Mouse (Mus musculus) intestine, postnatal 0 days (tissue): ENCODE data around the gene 1700042G07Rik. TPM values are rescaled to one million over a fixed set of nuclear protein-coding genes. Genes with fewer than 3 reads are reported as not detected.

Experiments used
- ATAC-seq: fragments of 200-750 bp; cut with Nextera tagmentation; 2 replicates; pipeline ENCODE4 v1.8.0; 2017; ENCODE audit warnings: mild to moderate bottlenecking, moderate TSS enrichment, moderate library complexity
- H3K27ac ChIP-seq: fragments of 300-500 bp; sonication (generic); 2 replicates; pipeline ENCODE4 v1.5.1; 2014; ENCODE audit warnings: mild to moderate bottlenecking, low read depth, low read length, moderate library complexity
- H3K27me3 ChIP-seq: fragments of 300-500 bp; sonication (generic); replicated peaks from 2 replicates; pipeline ENCODE4 v1.6.1; 2014; ENCODE audit warnings: low read length, mixed read lengths; ENCODE audit not compliant: control insufficient read depth, insufficient read depth
- H3K36me3 ChIP-seq: fragments of 300-500 bp; sonication (generic); 2 replicates; pipeline ENCODE4 v1.6.1; 2014; ENCODE audit warnings: mild to moderate bottlenecking, moderate library complexity; ENCODE audit not compliant: control insufficient read depth, insufficient read depth
- H3K4me1 ChIP-seq: fragments of 300-500 bp; sonication (generic); replicated peaks from 2 replicates; pipeline ENCODE4 v1.6.1; 2014; ENCODE audit warnings: antibody characterized with exemption, low read length, mixed read lengths; ENCODE audit not compliant: control insufficient read depth, insufficient read depth
- H3K4me2 ChIP-seq: fragments of 300-500 bp; sonication (generic); replicated peaks from 2 replicates; pipeline ENCODE4 v1.6.1; 2014; ENCODE audit warnings: low read depth, mild to moderate bottlenecking, moderate library complexity
- H3K4me3 ChIP-seq: fragments of 300-500 bp; sonication (generic); 2 replicates; pipeline ENCODE4 v1.5.1; 2014; ENCODE audit warnings: low read depth, low read length
- H3K9ac ChIP-seq: fragments of 300-500 bp; sonication (generic); 2 replicates; pipeline ENCODE4 v1.6.1; 2014; ENCODE audit warnings: mild to moderate bottlenecking, low read depth, low read length
- H3K9me3 ChIP-seq: fragments of 300-500 bp; sonication (generic); 2 replicates; pipeline ENCODE4 v1.6.1; 2016; ENCODE audit warnings: mixed run types; ENCODE audit not compliant: control insufficient read depth
- CTCF ChIP-seq: sonication (generic); IDR thresholded peaks from 2 replicates; pipeline ENCODE4 v1.5.1; 2016; ENCODE audit warnings: low read depth, mild to moderate bottlenecking, control low read depth, antibody characterized with exemption, moderate library complexity
- WGBS: fragments of 180-500 bp; shearing (Covaris S2); extraction: QIAGEN DNeasy Blood & Tissue Kit; methylation state at CpG from one replicate; pipeline ENCODE4 v1.1.7; 2014; 5-methylcytosine and 5-hydroxymethylcytosine counted together
- polyA plus RNA-seq: library from polyadenylated mRNA; unstranded; fragments of >200 nt; fragmentation: Nextera tagmentation; extraction: Ambion mirVana; gene quantifications from 2 replicates; pipeline ENCODE4 v1.2.1, GENCODE M21; 2015

Gene 1700042G07Rik
- polyA plus RNA-seq = not detected in 2 replicates

DNA sequence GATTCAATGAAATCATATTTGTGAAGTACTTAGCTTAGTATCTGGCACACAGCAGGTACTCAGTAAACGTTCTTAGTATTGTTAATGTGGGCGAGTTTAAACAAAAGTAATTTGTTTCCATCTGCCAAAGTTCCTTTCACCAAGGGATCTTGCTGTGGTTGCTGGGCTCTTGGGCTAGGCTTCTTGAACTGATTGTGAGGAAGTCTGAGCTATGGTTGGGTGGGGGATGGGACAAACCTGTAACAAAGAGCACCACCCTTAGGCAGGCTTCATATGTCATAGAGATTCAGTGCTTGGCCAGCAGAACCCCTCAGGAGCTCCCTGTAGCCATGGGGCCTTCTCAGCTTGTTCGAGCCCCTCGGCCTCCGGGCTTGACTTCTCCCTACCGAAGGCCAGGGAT lies at the start of gene 1700042G07Rik, which contains the start of gene Gm49337:
Gene 1700042G07Rik, plus strand, starts transcription at position 301 of the 400 bp plus-strand sequence.
Gene Gm49337, plus strand, starts transcription at position 313 of the 400 bp plus-strand sequence.
- no peak for ATAC-seq
- no peak within 1 kb of the TSS for H3K4me2 ChIP-seq
- peaks cover 13% of the 10 kb centered on the region for H3K4me1 ChIP-seq
- WGBS = 87% methylated on average over 6 of the region's 6 CpGs
- TF ChIP-seq CTCF = no peak
- H3K36me3 ChIP-seq = no peaks in the 10 kb centered on the region
- H3K27ac ChIP-seq = no peak within 1 kb of the TSS
- H3K9ac ChIP-seq = no peak within 1 kb of the TSS
- H3K9me3 ChIP-seq = no peaks in the 10 kb centered on the region
- H3K27me3 ChIP-seq = no peaks in the 10 kb centered on the region
- H3K4me3 ChIP-seq = no peak within 1 kb of the TSS

DNA sequence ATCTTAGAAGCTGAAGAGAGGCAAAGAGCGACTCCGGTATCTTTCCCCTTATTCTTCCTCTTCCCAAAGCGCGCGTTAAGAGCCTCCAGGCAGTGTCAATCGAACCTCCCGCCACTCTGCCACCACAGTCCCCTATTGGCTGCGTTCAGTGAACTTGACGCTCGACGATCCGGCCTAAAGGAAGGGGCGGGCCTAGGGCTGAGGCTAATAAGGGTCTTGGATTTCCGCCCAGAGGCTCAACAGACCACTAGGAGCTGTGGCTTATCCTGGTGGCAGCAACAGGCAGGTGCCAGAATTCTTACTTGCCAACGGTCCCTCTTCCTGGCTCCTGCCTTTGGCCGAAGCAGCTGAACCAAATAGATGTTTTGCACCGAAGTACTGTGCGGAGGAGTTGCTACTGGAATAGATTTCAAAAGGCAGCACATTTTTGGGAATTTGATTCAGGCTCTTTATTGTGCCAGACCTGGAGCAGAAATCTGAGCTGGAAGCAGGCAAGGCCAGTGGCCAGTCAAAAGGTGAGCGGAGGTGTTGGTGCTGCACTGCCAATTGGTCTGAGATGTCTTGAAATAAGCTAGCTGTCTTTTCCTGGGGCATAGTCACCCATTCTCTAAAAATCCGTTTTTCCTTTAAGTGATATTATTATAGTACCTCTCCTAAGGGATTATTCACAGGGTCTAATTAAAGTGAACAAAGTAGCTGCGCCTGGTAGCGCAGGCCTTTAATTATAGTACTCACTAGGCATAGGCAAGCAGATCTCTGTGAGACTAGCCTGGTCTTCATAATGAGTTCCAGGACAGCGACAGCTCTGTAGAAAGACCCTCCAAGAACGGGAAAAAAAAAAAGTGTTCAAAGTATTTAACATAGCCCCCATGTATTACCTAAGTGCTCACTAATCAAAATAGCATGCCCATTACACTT lies 49.3 kb upstream of the 1700042G07Rik start, which contains the start of the genes Rad54l and Pomgnt1:
Gene Rad54l, minus strand, starts transcription at position 89 of the 918 bp plus-strand sequence.
Gene Pomgnt1, plus strand, starts transcription at position 239 of the 918 bp plus-strand sequence.
- Histone ChIP-seq H3K4me1 (no peaks in the 10 kb centered on the region), H3K27me3 (no peaks in the 10 kb centered on the region), H3K9me3 (no peaks in the 10 kb centered on the region), H3K9ac (peak within 1 kb of the TSS; percentile 46), H3K4me3 (peak within 1 kb of the TSS; percentile 51), H3K27ac (no peak within 1 kb of the TSS), H3K36me3 (no peaks in the 10 kb centered on the region), H3K4me2 (peak within 1 kb of the TSS; percentile 66)
- TF ChIP-seq CTCF = peak; percentile 61
- peak; percentile 88 for ATAC-seq
- WGBS = 1% methylated on average over 24 of the region's 24 CpGs

GRCm38 (mm10) chr4:116125803-116126386 lies 47.3 kb upstream of the 1700042G07Rik start:
- no peaks in the 10 kb centered on the region for H3K36me3 ChIP-seq
- no peak overlapping the region for H3K27ac ChIP-seq
- no peak for ATAC-seq

GRCm38 (mm10) chr4:116127956-116128355 lies 45.2 kb upstream of the 1700042G07Rik start:
- Histone ChIP-seq H3K27ac (no peak overlapping the region), H3K9me3 (no peaks in the 10 kb centered on the region), H3K4me1 (no peaks in the 10 kb centered on the region), H3K4me3 (no peak overlapping the region), H3K4me2 (no peak overlapping the region), H3K36me3 (no peaks in the 10 kb centered on the region), H3K9ac (no peak overlapping the region), H3K27me3 (no peaks in the 10 kb centered on the region)
- ATAC-seq = no peak
- WGBS = 84% methylated on average over 6 of the region's 6 CpGs
- no peak for TF ChIP-seq CTCF

More at GRCm38 (mm10) chr4:116125803-116126386, 47.3 kb upstream of the 1700042G07Rik start:
- TF ChIP-seq CTCF = no peak
- Histone ChIP-seq H3K4me1 (no peaks in the 10 kb centered on the region), H3K9me3 (no peaks in the 10 kb centered on the region), H3K27me3 (no peaks in the 10 kb centered on the region), H3K4me2 (no peak overlapping the region), H3K9ac (no peak overlapping the region), H3K4me3 (no peak overlapping the region)
- WGBS = 67% methylated on average over 4 of the region's 4 CpGs

GRCm38 (mm10) chr4:116133126-116133525 lies 40.0 kb upstream of the 1700042G07Rik start:
- Histone ChIP-seq H3K36me3 (no peaks in the 10 kb centered on the region), H3K4me3 (no peak overlapping the region), H3K27ac (no peak overlapping the region), H3K27me3 (no peaks in the 10 kb centered on the region), H3K9ac (no peak overlapping the region), H3K4me2 (no peak overlapping the region), H3K4me1 (no peaks in the 10 kb centered on the region), H3K9me3 (no peaks in the 10 kb centered on the region)
- no peak for TF ChIP-seq CTCF
- no peak for ATAC-seq
- 51% methylated on average over 4 of the region's 4 CpGs for WGBS

DNA sequence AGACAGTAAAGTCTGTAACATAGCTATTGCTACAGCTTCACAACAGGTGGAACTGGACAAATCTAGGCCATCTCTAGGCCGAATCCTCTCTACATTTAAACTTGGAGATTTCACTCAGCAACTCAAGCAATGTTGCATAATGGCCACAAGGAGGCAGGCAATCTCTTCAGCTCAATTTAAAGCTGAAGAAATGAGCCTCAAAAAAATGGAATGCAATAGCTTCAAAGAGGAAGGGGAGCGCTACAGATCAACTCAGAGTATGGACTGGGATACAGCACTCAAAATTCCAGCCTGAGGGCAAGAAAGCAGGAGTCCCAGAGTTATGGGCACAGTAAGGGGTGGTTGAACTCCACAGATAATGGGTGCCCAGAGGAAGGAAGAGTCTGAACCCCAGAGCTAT lies 38.2 kb upstream of the 1700042G07Rik start:
- peak; percentile 94 for TF ChIP-seq CTCF

More for the DNA sequence above, 38.2 kb upstream of the 1700042G07Rik start:
- no peaks in the 10 kb centered on the region for H3K9me3 ChIP-seq
- H3K4me3 ChIP-seq = no peak overlapping the region
- WGBS = 37% methylated on average over 2 of the region's 2 CpGs
- H3K9ac ChIP-seq = no peak overlapping the region
- H3K4me2 ChIP-seq = no peak overlapping the region
- H3K4me1 ChIP-seq = no peaks in the 10 kb centered on the region
- no peaks in the 10 kb centered on the region for H3K36me3 ChIP-seq
- H3K27ac ChIP-seq = no peak overlapping the region
- no peak for ATAC-seq
- H3K27me3 ChIP-seq = no peaks in the 10 kb centered on the region
